Mouse (Mus musculus) regulatory T cell (primary cell): Measurements from ENCODE around the gene Ptn.
"Not testable (repeated sequence)": the region's sequence is repeated elsewhere in the genome, so short reads cannot be mapped to it uniquely, and the experiment has no call there.

Experiments used
- in situ Hi-C: fragments of 300-600 bp; cut with MboI, MseI; formaldehyde crosslinking; loops from one replicate; pipeline ENCODE4 v1.15.1; 2025; ENCODE audit warnings: high pct_unique_total_duplicates

Ptn gene

DNA sequence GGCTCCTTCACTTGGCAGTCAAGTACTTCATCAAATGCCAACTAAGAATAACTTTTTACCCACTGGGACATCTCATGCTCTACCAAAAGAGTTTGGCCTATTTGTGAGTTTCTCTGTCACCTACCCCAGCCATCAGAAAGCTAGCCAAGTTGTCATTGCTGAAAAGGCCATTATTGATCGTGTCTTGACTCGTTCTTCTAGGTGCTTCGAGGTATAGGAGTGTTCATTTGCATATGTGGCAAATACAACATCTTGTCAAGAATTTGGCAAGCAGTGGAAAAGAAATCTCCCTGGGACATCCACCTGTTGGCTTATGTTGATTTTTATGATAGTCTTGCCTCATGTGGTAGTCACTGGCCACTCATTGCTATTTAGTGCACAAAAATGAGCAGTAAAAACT lies 43.1 kb downstream of the Ptn start:
- in situ Hi-C loops: no loop called here

DNA sequence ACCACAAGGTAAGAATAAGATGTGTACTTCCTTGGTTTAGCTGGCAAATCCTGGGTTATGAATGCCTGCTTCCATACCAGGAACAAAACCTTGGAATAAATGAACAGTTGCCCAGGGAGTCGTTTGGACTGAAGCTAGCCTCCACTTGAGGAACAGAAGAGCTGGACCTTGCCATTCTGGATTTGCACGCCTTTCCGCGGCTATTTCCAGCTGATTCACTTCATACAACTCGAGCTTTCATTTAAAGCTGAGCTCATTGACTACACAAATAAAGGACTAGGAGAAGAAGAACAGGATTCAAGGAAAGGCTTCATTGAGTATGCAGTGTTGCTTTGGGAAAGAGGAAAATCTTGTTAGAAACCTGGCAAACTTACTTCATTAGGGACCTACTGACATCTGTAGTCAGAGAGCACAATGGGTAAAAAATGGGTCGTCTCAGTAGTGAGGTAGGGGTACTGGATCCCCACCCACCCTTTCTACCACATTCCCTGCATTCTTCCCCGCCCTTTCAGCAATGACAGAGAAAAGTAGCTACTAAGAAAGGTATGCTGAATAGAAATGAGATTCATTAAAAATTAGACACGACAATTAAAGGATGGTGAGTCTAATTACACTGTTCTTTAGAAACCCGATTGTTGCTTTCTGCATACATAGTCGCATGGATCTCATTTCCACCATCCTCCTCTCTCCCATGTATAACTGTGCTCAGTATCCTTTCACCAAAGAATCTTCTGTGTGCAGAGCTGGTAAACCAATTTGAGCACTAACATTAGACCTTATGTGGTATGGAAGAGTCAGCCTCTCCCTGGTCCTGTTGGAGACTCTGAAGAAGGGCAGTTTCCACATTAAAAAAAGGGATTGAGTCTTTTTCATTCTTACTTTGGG lies 54.8 kb downstream of the Ptn start:
- in situ Hi-C loops: no loop called here

DNA sequence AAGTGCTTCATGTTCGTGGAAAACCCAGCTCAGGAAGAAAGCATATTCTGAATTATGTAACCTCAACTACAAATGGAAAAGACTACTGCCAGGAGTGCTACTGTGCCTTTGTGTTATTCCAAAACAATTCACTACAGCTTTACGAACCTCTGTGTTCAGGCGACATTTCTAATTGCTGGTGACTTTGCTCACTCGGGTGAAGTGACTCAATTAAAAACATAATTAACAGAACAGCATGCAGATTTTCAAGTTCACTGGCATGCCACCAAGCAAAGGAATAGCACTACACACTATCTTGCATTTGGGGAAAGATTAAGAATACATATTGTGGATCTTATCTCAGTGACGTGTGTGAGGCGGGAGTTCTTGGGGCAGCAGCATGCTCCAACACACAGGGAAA lies 57.1 kb downstream of the Ptn start:
- in situ Hi-C loops: no loop called here

DNA sequence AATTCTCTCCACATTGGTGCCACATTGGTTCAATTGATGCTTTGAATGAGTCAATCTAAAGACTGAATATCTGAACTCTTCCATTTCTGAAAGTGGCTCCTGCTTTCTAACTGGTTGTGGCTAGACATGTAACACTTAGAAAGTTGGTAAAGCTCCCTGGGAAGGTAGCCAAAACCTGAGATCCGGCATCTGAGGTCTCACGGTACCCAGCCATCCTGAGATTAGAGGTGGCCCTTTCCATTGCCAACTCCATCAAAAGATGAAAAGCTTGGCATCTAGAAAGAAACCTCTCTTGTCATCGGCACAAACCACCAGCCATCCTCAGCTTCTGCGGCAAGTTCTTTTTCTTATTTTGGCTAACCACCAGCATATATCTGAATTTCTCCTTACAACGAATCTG lies 70.2 kb downstream of the Ptn start:
- in situ Hi-C loops: no loop called here

DNA sequence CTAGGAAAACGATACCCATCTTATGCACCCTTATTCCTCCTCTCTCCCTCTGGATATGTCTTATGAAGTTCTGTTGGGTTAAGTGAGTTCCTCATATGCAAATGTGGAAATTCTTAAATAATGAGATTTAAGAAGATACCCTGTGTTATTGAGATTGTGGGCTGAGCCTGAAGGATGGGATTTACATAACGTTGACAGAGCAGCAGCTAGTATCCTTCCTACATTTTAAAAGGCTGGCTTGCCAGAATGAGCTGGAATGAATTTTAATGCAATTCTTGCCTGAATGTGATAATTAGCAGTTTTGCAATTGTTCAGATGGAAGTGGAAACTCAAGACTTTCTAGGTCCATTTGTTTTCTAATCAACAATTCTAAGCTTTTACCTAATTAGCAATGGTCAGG lies 73.3 kb downstream of the Ptn start:
- in situ Hi-C loops: no loop called here

DNA sequence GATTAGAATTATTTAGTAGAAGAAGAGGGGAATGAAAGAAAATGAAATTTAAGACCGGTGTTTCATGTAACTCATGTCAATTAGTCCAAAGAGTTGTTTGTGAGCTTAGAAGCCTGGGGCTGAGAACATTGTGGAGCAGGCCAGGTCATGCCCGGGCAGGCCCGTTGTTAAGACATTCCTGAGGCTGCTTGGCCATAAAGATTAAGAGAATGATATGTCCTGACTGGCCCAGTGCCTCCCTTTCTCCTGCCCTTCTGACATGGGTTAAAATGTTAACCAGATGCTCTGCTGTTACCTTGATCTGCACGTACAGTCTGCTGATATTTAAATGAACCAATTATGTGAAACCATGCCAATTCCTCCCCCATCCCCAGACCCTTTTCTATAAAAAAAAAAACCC lies 74.4 kb downstream of the Ptn start:
- in situ Hi-C loops: not testable (repeated sequence)

DNA sequence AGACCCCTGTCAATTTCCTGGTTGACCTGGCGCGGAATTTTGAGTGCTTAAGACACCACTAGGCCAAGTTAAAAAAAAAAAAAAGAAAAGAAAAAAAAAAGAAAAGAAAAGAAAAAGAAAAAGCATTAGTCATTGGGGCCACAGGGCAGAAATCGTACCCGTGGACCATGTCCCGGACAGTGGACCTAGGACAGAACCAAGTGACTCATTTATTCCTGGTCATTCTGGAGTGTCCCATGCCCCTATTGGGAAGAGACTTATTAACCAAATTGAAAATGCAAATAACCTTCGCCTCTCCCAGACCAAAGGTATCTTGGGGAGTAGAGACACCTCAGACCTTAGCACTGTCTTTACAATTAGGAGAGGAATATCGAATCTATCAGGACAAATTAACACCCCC lies 80.2 kb downstream of the Ptn start:
- in situ Hi-C loops: not testable (repeated sequence)

DNA sequence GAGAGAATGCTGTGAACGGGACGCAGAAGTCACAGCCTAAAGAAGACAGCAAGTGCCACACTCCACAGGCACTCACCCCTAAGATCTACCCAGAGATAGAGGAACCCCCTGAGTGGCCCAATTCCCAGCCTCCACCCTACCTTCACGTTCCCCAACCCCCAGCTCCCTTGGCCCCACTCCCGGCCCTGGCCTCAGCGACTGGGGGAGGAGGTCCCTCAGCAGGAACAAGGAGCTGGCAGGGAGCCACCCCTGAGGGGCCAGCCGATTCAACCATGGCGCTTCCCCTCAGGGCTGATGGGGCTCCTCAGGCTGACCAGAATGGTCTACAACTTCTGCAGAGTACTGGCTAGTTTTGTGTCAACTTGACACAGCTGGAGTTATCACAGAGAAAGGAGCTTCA lies 81.9 kb downstream of the Ptn start:
- in situ Hi-C loops: no loop called here

DNA sequence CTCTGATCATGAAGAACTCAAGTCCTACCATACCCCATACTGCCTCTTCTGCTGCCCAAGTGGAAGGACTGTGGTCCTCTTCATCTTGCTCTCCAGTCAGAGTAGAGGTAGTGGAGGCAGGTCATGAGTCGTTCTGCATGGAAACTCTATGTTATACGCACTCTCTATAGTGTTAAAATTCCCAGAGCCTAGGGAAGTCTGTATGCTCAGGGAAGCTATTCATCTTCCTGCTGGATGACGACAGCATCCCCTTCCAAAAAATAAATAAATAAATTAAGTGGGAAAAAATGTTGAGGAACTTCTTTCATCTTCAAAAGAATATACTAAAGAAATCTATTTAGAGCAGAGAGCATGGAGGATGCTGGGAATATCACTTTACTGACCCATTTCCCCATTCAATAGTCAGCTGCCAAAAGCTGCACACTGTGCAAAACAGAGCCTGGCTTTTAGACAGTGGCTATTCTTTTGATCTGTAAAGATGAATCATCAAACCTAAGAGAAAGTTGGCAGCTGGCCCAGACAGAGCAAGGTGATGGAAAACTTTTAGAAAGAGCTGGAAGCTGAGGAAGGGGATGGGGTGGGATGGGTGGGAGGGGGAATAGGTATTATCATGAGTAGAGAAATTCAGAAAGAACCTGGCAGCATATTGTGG lies 84.4 kb downstream of the Ptn start:
- in situ Hi-C loops: no loop called here

DNA sequence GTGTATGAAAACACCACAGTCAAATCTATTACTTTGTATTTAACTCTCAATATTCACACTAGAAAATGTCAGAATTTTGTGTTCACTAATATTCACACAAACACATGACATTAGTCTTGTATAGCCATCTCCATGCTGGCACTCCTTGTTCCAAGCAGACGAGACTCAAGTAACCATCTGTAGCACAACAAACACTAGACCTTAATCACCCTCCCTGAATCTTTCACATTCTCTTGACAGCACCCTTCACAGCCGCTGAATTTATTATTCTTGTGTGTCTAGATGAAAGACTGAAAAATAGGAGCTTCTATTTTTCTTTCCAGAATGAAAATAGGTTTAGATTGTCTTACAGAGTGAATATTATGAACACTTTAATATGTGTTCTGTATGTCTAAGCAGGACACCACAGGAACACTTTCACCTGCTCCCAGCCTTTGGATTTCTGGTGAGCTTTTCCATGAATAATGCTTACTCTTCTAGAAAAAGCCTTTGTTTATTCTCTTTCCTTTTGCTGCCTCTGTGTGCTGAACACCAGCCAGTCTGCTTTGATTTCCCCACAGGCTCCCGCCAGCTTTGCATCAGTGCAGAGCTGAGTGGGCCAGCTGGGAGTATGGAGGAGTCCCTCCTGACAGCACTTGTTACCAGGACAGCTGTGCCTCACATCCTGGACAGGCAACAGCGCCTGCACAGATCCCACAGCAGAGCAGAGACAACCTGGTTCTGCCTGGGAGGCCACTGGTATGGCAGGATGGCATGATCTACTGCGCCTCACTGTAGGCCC lies 87.1 kb downstream of the Ptn start:
- in situ Hi-C loops: no loop called here

DNA sequence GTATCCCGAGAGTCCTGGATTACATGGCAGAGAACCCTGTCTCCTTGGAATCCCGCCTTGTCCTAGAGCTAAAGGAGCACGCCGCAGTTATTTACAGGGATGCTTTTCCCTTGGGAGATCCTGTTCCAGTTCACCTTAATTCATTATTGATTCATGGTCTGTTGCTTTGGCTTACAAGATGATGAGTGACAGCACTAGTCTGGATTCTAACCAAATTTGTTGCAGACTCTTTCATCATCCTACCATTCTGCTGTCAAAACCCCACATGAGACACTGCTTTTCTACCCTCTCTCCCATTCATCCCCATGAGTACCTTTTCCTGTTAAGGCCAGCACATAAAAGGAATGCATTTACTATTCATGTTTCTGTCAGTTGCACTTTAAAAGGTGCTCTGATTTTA lies 96.7 kb downstream of the Ptn start:
- in situ Hi-C loops: no loop called here

DNA sequence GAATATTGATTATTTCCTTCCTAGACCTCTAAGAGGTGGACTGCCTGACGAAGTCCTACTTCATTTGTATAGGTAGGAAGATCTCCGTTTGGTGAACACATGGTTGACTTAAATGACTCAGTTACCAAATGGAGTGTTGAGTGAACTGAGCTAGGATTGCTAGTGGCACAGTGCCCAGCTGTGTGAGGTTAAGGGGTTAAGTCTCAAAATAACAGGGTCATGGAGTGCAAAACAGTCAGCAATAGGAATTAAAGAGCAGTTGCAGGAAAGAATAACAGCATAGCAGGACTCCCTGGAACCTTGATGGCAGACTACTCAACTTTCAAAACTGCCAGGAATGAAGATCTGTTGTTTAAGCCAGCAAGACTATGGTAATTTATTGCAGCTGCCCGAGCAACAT lies 114.5 kb downstream of the Ptn start:
- in situ Hi-C loops: no loop called here

DNA sequence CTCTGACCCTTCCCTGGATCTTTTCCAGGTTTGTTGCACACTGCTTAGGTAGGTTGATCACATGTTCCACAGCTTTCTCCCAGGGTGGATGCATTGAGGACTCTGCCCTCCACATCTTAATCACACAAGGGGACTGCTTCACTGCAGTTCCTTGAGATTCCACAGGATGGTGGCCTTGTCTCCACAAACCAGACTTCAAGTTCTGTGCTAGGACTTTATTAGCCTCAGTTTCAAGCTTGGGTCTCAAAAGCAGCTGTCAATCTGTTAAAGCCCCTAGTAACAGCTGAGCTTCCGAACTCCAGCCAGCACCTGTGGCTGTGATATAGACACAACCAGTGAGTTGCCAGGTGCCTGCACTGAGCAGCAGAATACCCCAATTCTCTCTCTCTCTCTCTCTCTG lies 118.5 kb downstream of the Ptn start:
- in situ Hi-C loops: no loop called here

DNA sequence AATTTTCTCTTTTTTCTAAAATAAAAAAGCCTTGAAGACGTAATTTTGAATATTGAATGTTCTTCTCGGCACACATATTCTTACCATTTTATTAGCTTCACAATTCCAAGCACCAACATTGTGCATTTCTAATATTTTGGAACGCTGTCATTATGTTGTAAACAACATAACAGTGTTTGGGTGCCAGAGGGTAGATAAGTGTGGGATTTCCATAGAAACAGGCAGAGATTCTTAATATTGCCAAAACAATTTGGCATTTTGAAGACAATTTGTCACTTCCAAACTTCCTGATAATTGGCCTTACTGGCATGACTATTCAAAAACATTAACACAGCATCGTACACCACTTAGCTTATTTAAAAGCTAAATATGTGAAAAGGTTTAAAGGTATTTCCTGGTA lies 119.1 kb downstream of the Ptn start:
- in situ Hi-C loops: no loop called here

DNA sequence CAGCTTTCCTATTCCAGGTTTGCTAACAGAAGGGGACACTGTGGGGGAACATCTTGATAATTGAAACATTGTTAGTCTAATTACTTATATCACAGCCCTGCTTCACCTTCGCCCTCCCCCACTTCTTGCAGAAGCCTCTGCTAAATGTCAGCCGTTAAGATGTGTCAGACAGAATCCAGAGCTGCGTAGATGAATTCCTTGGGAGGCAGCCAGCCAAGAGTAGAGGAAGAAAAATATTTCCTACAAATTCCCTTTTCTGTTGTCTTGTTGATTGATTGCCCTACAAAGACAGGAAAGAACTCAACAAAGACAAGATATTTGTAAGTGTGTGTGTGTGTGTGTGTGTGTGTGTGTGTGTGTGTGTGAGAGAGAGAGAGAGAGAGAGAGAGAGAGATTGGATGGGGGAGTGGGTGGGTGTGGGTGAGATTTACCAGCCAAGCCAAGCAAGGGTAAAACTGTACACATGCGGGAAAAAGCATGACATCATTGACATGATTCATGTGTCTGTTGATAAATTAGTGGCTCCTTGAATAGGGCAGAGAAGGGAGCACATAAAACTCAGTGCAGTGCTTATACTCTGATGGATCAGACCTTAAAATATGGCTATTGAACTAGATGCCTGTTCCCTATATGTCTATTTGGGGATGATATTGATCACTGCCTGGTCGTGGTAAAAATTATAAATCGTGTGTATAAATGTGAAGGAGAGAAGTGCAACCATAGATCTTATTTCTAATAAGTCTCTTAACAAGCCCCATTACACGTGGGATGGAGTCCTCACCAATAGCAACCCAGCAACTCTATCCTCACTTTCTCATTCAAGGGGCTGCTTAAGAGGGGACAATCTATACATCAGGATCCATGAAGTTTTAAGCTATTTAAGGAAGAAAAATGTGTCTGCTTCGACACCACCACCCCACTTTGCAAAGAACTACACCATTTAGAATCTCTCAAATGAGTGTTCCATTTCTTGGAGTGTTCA lies 133.0 kb downstream of the Ptn start:
- in situ Hi-C loops: no loop called here

DNA sequence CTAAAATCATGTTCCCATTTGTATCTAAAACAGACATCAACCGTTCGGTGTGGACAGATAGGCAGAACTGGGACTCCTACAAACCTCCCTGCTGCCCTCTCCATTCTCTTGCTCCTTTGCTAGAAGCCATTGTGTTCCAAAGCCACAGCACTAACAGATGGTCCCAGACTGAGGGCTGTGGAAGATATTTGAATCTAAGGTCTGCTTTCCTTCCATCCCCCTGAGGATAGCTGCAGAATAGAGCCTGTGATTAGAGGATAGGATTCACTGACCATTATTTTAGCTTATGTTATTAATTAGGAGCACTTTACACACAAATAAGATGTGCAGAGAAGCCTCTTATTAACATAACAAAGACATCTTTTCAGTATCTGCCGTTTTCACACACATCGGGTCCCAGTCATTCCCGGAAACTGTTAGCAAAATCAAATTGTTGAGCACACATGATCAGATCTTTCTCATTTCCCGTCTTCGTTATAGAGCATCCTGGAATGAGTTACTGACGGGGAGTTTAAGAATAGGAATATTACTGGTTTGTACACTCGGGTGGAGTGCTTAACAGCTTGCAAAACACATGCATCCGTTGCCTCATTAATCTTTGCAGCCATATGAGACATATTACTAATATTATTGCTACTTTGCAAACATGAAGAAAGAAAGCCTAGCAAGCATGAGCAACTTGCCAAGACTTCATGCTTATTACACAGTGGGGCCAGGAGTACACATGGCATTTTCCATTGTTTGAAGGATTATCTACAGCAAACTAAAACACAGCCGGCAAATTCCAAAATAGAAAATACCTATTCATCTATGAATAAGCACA lies 137.4 kb downstream of the Ptn start:
- in situ Hi-C loops: no loop called here

DNA sequence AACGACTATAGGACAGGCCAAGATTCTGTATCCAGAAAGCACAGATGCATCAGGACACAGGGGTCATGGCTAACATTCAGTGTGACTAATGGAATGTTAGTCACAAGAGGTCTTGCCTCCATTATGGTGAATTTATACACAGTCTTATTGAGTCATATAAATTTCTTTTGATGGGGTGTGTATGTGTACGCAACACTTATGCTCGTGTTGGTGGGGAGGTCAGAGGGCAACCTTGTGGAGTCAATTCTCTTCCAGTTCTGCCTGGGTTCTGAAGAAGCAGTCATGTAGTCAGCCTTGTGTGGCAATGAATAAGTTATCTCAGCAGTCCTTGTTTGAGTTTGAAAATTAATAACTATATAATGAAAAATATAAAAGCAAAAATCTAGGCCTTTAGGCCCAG lies 138.7 kb downstream of the Ptn start:
- in situ Hi-C loops: no loop called here
